In the genomic region with DNA sequence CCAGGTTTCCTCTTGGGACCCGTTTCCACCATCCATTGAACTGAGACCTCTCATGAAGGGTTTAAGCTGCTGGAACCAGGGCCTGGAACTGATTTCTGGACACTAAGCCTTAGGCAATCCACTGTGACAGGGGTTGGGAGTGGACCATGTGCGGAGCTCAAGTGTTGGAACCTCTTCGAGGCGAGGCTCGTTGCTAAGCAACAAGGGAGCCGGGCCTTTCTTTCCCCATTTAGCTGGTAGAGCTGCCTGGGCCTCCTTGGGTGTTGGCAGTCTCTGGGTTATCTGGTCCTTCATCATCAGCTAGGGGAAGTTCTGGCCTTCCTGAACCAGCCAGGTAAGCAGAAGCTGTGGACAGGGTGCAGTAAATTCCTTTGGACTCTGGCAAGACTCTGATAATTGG, we compare ENCODE assay signal across 26 mouse cellular contexts. TPM values are rescaled to one million over a fixed set of nuclear protein-coding genes. Genes with fewer than 3 reads are reported as not detected.
DNase-seq lines count a peak whose midpoint lies in the region; ATAC-seq and TF ChIP-seq lines count a peak whose summit lies in the region.
"Had no signal": no experiment of that assay in that cellular context is flagged by ENCODE, and none has a peak within 500 bp of the region (broad histone marks: within the 10 kb centered on the region; RNA-seq: fewer than 3 reads in every experiment).

Gene Ttc6 (plus strand): TSS at position 205 of the 400 bp plus-strand sequence.

- DNase-seq in heart, adult 11 months, result peak; percentile 75
- no peak for DNase-seq in heart, postnatal 36 days
- DNase-seq in midbrain, embryonic 11.5 days (ENCODE audit: low spot score, missing footprints), result no peak
- DNase-seq in midbrain, postnatal 0 days (ENCODE audit: low spot score), result no peak
- peak; percentile 6 for DNase-seq in urinary bladder, postnatal 25 days (ENCODE audit: low spot score)
- no peak for DNase-seq in urinary bladder, postnatal 4 days (ENCODE audit: low spot score in 2 of 2)
- no peak for DNase-seq in gastrocnemius, adult 18-20 months (ENCODE audit: low spot score)
- DNase-seq: adrenal gland, adult 2 months; adrenal gland, postnatal 25 days; B cell, adult 2 months; cerebellum, adult 18-20 months; cerebellum, adult 9-11 months; cerebellum, postnatal 36 days; gastrocnemius, adult 2 months; gastrocnemius, postnatal 25 days; heart, postnatal 4 days had no signal

- no peak for TF ChIP-seq CTCF in midbrain, postnatal 0 days (IDR thresholded peaks at IDR 0.05)

- 78% methylated on average over 6 of the region's 6 CpGs for WGBS in midbrain, embryonic 11.5 days
- WGBS in midbrain, postnatal 0 days, result 77% methylated on average over 6 of the region's 6 CpGs

- 0 out of 2 replicates have a peak, but pooled peaks have one; percentile 24 for ATAC-seq in midbrain, embryonic 11.5 days (ENCODE audit: low FRiP score)
- ATAC-seq in midbrain, postnatal 0 days (ENCODE audit: low FRiP score), result no peak
- ATAC-seq: CD4-positive, CD25-positive, alpha-beta regulatory T cell, adult 4 months; forebrain, embryonic 16.5 days; hindbrain, embryonic 16.5 days had no signal

- no peak within 1 kb of the TSS for H3K9ac ChIP-seq in midbrain, embryonic 11.5 days (ENCODE audit: low read length)
- no peak within 1 kb of the TSS for H3K9ac ChIP-seq in midbrain, postnatal 0 days (replicated peaks; ENCODE audit: low read length, poor library complexity, severe bottlenecking)
- H3K9ac ChIP-seq: embryonic facial prominence, embryonic 13.5 days; forebrain, embryonic 12.5 days; heart, embryonic 13.5 days; hindbrain, embryonic 12.5 days had no signal

- no peak within 1 kb of the TSS for H3K4me3 ChIP-seq in midbrain, embryonic 11.5 days (ENCODE audit: low read depth, low read length)
- H3K4me3 ChIP-seq in midbrain, postnatal 0 days (ENCODE audit: low read depth, low read length), result no peak within 1 kb of the TSS
- H3K4me3 ChIP-seq: embryonic facial prominence, embryonic 13.5 days; forebrain, embryonic 12.5 days; gastrocnemius, adult 2 months; heart, embryonic 13.5 days; hindbrain, embryonic 12.5 days had no signal

- no peak within 1 kb of the TSS for H3K27ac ChIP-seq in midbrain, embryonic 11.5 days (ENCODE audit: low read depth, low read length)
- H3K27ac ChIP-seq in midbrain, postnatal 0 days (ENCODE audit: low read depth, low read length), result no peak within 1 kb of the TSS
- H3K27ac ChIP-seq: embryonic facial prominence, embryonic 13.5 days; forebrain, embryonic 12.5 days; gastrocnemius, adult 2 months; heart, embryonic 13.5 days; hindbrain, embryonic 12.5 days had no signal

- H3K4me2 ChIP-seq in midbrain, embryonic 11.5 days, result no peak within 1 kb of the TSS
- H3K4me2 ChIP-seq in midbrain, postnatal 0 days (ENCODE audit: low read depth, low read length, poor library complexity, severe bottlenecking), result no peak within 1 kb of the TSS
- H3K4me2 ChIP-seq: embryonic facial prominence, embryonic 13.5 days; forebrain, embryonic 12.5 days; heart, embryonic 13.5 days; hindbrain, embryonic 12.5 days had no signal

- H3K4me1 ChIP-seq in midbrain, embryonic 11.5 days (ENCODE audit: control insufficient read depth, insufficient read depth, low read length), result no peaks in the 10 kb centered on the region
- H3K4me1 ChIP-seq in midbrain, postnatal 0 days (ENCODE audit: insufficient read depth, low read length), result no peaks in the 10 kb centered on the region
- H3K4me1 ChIP-seq: embryonic facial prominence, embryonic 13.5 days; forebrain, embryonic 12.5 days; heart, embryonic 13.5 days; hindbrain, embryonic 12.5 days had no signal

- intact Hi-C loops in heart, postnatal 36 days (cut with DNase I), result no loop called here

- no peaks in the 10 kb centered on the region for H3K9me3 ChIP-seq in midbrain, embryonic 11.5 days (ENCODE audit: control insufficient read depth, low read length)
- no peaks in the 10 kb centered on the region for H3K9me3 ChIP-seq in midbrain, postnatal 0 days (ENCODE audit: low read length)
- H3K9me3 ChIP-seq: embryonic facial prominence, embryonic 13.5 days; forebrain, embryonic 12.5 days; G1E; heart, embryonic 13.5 days; hindbrain, embryonic 12.5 days had no signal

- no peaks in the 10 kb centered on the region for H3K36me3 ChIP-seq in midbrain, embryonic 11.5 days (ENCODE audit: control insufficient read depth, insufficient read depth, low read length)
- no peaks in the 10 kb centered on the region for H3K36me3 ChIP-seq in midbrain, postnatal 0 days (ENCODE audit: insufficient read depth, low read length)
- H3K36me3 ChIP-seq: embryonic facial prominence, embryonic 13.5 days; forebrain, embryonic 12.5 days; G1E; heart, embryonic 13.5 days; hindbrain, embryonic 12.5 days had no signal

- no peaks in the 10 kb centered on the region for H3K27me3 ChIP-seq in midbrain, embryonic 11.5 days (ENCODE audit: control insufficient read depth, insufficient read depth, low read length)
- H3K27me3 ChIP-seq in midbrain, postnatal 0 days (ENCODE audit: insufficient read depth, low read length), result no peaks in the 10 kb centered on the region
- H3K27me3 ChIP-seq: hindbrain, embryonic 12.5 days had no signal

RNA-seq across cellular contexts. Expression of gene Ttc6, which starts in this region (rescaled TPM):
- not detected for total RNA-seq in heart, postnatal 36 days (2021)
- polyA plus RNA-seq in midbrain, embryonic 11.5 days (2014; fragmentation: Nextera tagmentation; extraction: Ambion mirVana), result 2.6 and 2.9 TPM in 2 replicates
- total RNA-seq in midbrain, postnatal 0 days (2014; rRNA removed), result 2.2 and 2.7 TPM in 2 replicates
- 0.90 and 0.91 TPM in 2 replicates for polyA plus RNA-seq in midbrain, postnatal 0 days (2015; fragmentation: Nextera tagmentation; extraction: Ambion mirVana)
- total RNA-seq in gastrocnemius, adult 18-20 months (2021), result not detected
- total RNA-seq: adrenal gland, adult 2 months; adrenal gland, postnatal 25 days; gastrocnemius, adult 2 months; gastrocnemius, postnatal 25 days; granulocyte monocyte progenitor cell, adult 5-6 weeks had no signal
- polyA plus RNA-seq: adrenal gland, adult 2 months; CD4-positive, CD25-positive, alpha-beta regulatory T cell, adult 4 months; heart, postnatal 0 days had no signal

Comparison
In these comparisons a context has a peak if more than half of its experiments do, and no peak if none do; other contexts are left out.
1. DNase-seq: peak in heart, adult 11 months (single experiment) and urinary bladder, postnatal 25 days (single experiment); none in heart, postnatal 36 days (0 of 2), midbrain, embryonic 11.5 days (single experiment), midbrain, postnatal 0 days (single experiment), urinary bladder, postnatal 4 days (0 of 2) and gastrocnemius, adult 18-20 months (single experiment).